Mouse (Mus musculus): ENCODE results near the gene Izumo3. TPM values are rescaled to one million over a fixed set of nuclear protein-coding genes. Genes with fewer than 3 reads are reported as not detected.

The Izumo3 gene
- not detected for polyA plus RNA-seq (2015; fragmentation: Illumina TruSeq; extraction: RNeasy Lipid Tissue Mini Kit (QIAGEN cat#74804); ENCODE audit: low read depth, low replicate concordance)

GRCm38 (mm10) chr4:92147134-92147533, at the start of gene Izumo3:
TSS of gene Izumo3 (minus strand) at chr4:92147234.

GRCm38 (mm10) chr4:92191649-92192048, 44.6 kb upstream of the Izumo3 start, which contains the start of gene Gm12666:
TSS of gene Gm12666 (minus strand) at chr4:92191749.

Other genes starting within 250 kb of the Izumo3 start
- gene Gm12666, start 44.5 kb upstream of the Izumo3 start, polyA plus RNA-seq (2015; fragmentation: Illumina TruSeq; extraction: RNeasy Lipid Tissue Mini Kit (QIAGEN cat#74804); ENCODE audit: low read depth, low replicate concordance) = not detected